Mouse (Mus musculus) right cerebral cortex, postnatal 25 days (tissue): Measurements from ENCODE around the gene Il1r1.

ENCODE experiments used
- DNase-seq: peaks from one replicate; pipeline ENCODE4 v3.0.0; 2022

Il1r1 gene

GRCm38 (mm10) chr1:40324955-40325702 lies 100.2 kb downstream of the Il1r1 start:
- no peak for DNase-seq

- no peak for DNase-seq
These were observed 100.9 kb downstream of the Il1r1 start for GRCm38 (mm10) chr1:40325711-40326327.

- no peak for DNase-seq
These were observed 102.7 kb downstream of the Il1r1 start for GRCm38 (mm10) chr1:40327604-40328003.

- DNase-seq, result no peak
These were observed 104.6 kb downstream of the Il1r1 start for GRCm38 (mm10) chr1:40329526-40329925.

- no peak for DNase-seq
These were observed 105.3 kb downstream of the Il1r1 start for GRCm38 (mm10) chr1:40330181-40330580.

GRCm38 (mm10) chr1:40339346-40339745 lies 114.5 kb downstream of the Il1r1 start:
- no peak for DNase-seq

- DNase-seq, result no peak
These were observed 115.2 kb downstream of the Il1r1 start for GRCm38 (mm10) chr1:40340102-40340501.

GRCm38 (mm10) chr1:40352158-40352903 lies 127.5 kb downstream of the Il1r1 start:
- no peak for DNase-seq

- no peak for DNase-seq
These were observed 128.0 kb downstream of the Il1r1 start for GRCm38 (mm10) chr1:40352904-40353286.

- DNase-seq, result no peak
These were observed 129.8 kb downstream of the Il1r1 start for GRCm38 (mm10) chr1:40354665-40355064.

GRCm38 (mm10) chr1:40355431-40355843 lies 130.6 kb downstream of the Il1r1 start:
- DNase-seq, result no peak

GRCm38 (mm10) chr1:40355904-40356521 lies 131.1 kb downstream of the Il1r1 start:
- no peak for DNase-seq

GRCm38 (mm10) chr1:40357921-40358320 lies 133.0 kb downstream of the Il1r1 start:
- DNase-seq, result no peak

GRCm38 (mm10) chr1:40358351-40358750 lies 133.5 kb downstream of the Il1r1 start:
- DNase-seq, result no peak

- DNase-seq, result peak; percentile 36
These were observed 133.9 kb downstream of the Il1r1 start for GRCm38 (mm10) chr1:40358771-40359181.

- no peak for DNase-seq
These were observed 134.9 kb downstream of the Il1r1 start for GRCm38 (mm10) chr1:40359731-40360130.

- DNase-seq, result no peak
These were observed 136.1 kb downstream of the Il1r1 start for GRCm38 (mm10) chr1:40360969-40361368.

- DNase-seq, result no peak
These were observed 136.7 kb downstream of the Il1r1 start for GRCm38 (mm10) chr1:40361596-40361995.

GRCm38 (mm10) chr1:40362784-40363183 lies 137.9 kb downstream of the Il1r1 start:
- no peak for DNase-seq
